Mouse (Mus musculus): ENCODE data around the gene Rbp3. TPM values are rescaled to one million over a fixed set of nuclear protein-coding genes. Genes with fewer than 3 reads are reported as not detected.

Gene Rbp3
- polyA plus RNA-seq, 1 experiment from 2014 or later, result 0.04 TPM

DNA sequence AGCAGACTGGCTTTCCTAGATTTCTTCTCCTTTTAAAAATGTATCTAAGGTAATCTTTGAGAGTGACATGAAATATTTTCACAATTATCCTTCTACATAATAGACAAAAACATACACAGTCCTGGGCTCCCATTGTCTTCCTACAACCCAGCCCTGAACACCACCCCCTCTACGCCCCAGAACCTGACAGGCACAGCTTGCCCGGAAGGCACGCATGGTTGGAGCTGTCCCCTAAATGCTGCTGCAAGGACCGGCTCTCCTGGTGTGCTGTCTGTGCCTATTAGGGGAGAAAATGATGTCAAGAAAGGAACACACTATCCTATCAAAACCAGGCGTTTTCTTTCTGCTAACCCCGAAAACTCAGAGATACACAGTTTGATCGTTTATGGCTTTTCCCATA lies 23.9 kb downstream of the Rbp3 start:
- Histone ChIP-seq H3K36me3 (no peaks in the 10 kb centered on the region), H3K27me3 (peaks cover 12% of the 10 kb centered on the region; the same call in 1 of the 2 replicates), H3K9me3 (replicated peaks) (no peaks in the 10 kb centered on the region), H3K4me2 (no peak overlapping the region), H3K4me3 (no peak overlapping the region), H3K9ac (no peak overlapping the region), H3K4me1 (replicated peaks) (peaks cover 4% of the 10 kb centered on the region), H3K27ac (no peak overlapping the region)
- WGBS, result 40% methylated on average over 7 of the region's 7 CpGs
- no peak for ATAC-seq (replicated peaks; ENCODE audit: insufficient number of reproducible peaks, insufficient read depth, low FRiP score, low read depth)

DNA sequence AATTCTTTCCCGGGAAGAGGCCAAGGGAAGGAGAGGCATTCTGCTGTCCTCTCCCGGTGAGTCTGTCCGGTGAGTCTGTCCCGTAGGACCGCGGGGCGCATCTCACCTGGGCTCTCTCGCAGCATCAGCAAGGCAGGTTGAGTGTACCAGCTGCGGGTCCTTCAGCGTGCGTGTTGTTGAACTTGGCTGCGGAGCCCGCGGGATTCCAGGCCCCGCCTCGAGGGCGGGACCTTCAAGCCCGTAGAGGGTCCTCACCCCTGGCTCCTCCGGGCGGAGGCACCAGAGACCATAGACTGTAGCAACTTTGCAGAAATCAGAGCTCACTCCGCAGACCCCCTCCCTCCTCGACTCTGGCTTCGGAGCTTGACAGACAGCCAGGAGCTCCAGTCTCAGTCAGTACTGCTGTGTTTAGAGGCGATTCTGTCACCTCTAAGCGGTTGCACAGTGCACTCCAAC lies 24.8 kb downstream of the Rbp3 start, which contains the start of gene Zfp488:
Gene Zfp488 (minus strand): TSS at position 161 of the 456 bp plus-strand sequence.
- no peaks in the 10 kb centered on the region for H3K36me3 ChIP-seq
- H3K4me1 ChIP-seq (replicated peaks), result peaks cover 4% of the 10 kb centered on the region
- ATAC-seq (replicated peaks; ENCODE audit: insufficient number of reproducible peaks, insufficient read depth, low FRiP score, low read depth), result no peak
- peaks cover 12% of the 10 kb centered on the region; the same call in 1 of the 2 replicates for H3K27me3 ChIP-seq
- no peaks in the 10 kb centered on the region for H3K9me3 ChIP-seq (replicated peaks)
- WGBS, result 2% methylated on average over 25 of the region's 25 CpGs
- peak within 1 kb of the TSS; percentile 37 for H3K4me3 ChIP-seq
- H3K9ac ChIP-seq, result no peak within 1 kb of the TSS
- H3K4me2 ChIP-seq, result peak within 1 kb of the TSS; percentile 71
- H3K27ac ChIP-seq, result no peak within 1 kb of the TSS

DNA sequence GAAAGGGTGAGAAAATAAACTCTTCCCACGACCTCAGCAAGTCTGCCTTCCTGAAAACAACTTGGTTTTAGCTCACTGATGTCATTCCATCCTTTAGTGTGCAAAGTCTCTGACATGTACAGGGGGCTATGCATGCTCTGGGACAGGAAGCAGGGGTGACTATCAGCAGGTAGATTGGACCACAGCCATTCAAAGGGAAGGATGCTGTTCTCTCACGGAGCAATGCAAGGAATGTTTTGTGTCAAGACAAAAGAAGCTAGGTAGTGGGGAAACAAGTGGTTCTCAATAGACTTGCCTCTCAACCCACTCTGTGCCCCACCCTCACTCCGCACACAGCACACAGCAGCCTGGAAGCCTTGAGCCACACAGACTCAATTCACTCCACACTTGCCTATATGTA lies 35.4 kb downstream of the Rbp3 start:
- 60% methylated on average over 3 of the region's 3 CpGs for WGBS
- no peak overlapping the region for H3K4me3 ChIP-seq
- H3K27me3 ChIP-seq, result no peaks in the 10 kb centered on the region
- no peak for ATAC-seq (replicated peaks; ENCODE audit: insufficient number of reproducible peaks, insufficient read depth, low FRiP score, low read depth)
- no peaks in the 10 kb centered on the region for H3K36me3 ChIP-seq
- peaks cover 7% of the 10 kb centered on the region for H3K4me1 ChIP-seq (replicated peaks)
- no peak overlapping the region for H3K9ac ChIP-seq
- no peak overlapping the region for H3K27ac ChIP-seq
- H3K9me3 ChIP-seq (replicated peaks), result no peaks in the 10 kb centered on the region
- H3K4me2 ChIP-seq, result no peak overlapping the region

DNA sequence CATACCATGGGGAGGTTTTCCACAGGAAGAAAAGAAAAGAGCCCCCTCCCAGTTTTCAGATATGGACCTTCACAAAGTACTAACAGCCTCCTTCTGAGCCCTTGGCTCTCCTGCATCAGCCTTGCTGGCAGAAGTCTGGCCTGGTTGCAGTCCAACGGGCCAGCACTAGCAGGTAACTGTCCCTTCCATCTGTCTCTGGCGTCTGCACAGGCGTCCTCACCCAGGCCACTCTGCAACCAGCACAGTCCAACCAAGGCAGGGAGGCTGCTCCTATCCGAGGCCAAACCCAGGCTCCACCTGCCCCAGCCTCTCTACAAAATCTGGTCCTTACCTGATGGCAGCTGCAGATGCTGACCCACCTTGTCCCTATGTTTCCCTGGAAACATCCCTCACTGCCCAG lies 38.2 kb downstream of the Rbp3 start:
- no peak overlapping the region for H3K4me2 ChIP-seq
- no peak overlapping the region for H3K4me3 ChIP-seq
- H3K27ac ChIP-seq, result no peak overlapping the region
- 75% methylated on average over 4 of the region's 4 CpGs for WGBS
- H3K4me1 ChIP-seq (replicated peaks), result peaks cover 9% of the 10 kb centered on the region
- no peaks in the 10 kb centered on the region for H3K27me3 ChIP-seq
- no peaks in the 10 kb centered on the region for H3K36me3 ChIP-seq
- no peak for ATAC-seq (replicated peaks; ENCODE audit: insufficient number of reproducible peaks, insufficient read depth, low FRiP score, low read depth)
- no peaks in the 10 kb centered on the region for H3K9me3 ChIP-seq (replicated peaks)
- H3K9ac ChIP-seq, result no peak overlapping the region

DNA sequence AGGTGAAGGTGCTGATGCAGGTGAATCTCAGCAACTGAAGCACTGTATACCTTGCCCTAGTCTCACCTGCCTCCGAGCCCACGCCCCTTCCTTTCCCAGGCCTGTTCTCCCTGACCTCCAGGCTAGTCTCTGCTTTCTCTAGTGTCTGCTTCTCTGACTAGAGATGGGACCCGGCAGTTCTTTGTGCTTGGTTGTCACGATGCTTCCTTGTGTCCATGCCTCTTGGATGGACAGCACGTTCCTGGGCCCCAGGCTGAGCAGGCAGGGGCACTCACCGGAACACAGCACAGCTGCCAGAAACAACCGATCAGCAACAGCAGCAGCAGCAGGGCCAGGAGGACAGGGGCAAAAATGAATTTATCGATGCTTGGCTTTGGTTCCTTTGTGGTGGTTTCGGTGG lies 39.2 kb downstream of the Rbp3 start:
- ATAC-seq (replicated peaks; ENCODE audit: insufficient number of reproducible peaks, insufficient read depth, low FRiP score, low read depth), result no peak
- WGBS, result 92% methylated on average over 9 of the region's 9 CpGs

DNA sequence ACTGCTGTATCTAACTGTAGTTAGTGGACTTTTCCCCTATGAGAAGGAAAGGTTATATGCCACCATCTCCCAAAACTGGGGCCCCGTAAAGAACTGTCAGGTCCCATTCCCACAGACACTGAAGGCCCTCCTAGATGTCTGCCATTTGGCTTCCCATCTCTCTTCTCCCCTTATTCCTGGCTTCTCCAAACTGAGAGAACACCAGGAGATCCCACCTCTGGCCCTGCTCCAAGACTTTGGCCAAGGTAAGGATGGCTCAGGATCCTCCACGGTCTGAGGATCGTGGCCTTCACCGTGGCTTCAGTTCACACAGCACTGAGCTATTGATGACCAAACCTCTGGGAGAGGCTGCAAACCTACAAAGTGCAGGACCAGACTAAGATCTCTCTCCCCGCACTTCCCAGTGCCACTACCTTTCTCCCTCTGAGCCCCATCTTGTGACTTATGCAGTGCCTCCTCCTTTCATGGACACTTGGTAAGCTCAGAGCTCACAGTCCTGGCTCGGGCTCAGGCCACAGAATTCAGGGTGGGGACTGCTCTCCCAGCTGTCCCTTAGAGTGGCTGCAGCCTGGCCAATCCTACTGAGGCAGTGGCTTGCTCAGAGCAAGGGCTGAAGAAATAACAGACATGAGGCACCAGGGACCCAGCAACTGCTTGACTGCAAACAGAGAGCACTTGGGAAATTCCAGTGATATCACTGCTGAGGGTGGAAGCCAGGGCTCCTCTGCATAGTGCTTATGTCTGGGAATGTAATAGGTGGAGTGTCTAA lies 39.9 kb downstream of the Rbp3 start:
- Histone ChIP-seq H3K4me1 (replicated peaks) (peaks cover 9% of the 10 kb centered on the region), H3K9ac (no peak overlapping the region), H3K36me3 (no peaks in the 10 kb centered on the region), H3K27me3 (0 out of 2 replicates have a peak, but pooled peaks cover 3% of the 10 kb centered on the region), H3K27ac (no peak overlapping the region), H3K9me3 (replicated peaks) (no peaks in the 10 kb centered on the region), H3K4me3 (no peak overlapping the region), H3K4me2 (no peak overlapping the region)
- no peak for ATAC-seq (replicated peaks; ENCODE audit: insufficient number of reproducible peaks, insufficient read depth, low FRiP score, low read depth)
- WGBS, result 80% methylated on average over 6 of the region's 6 CpGs

More for the DNA sequence above, 39.2 kb downstream of the Rbp3 start:
- Histone ChIP-seq H3K27me3 (0 out of 2 replicates have a peak, but pooled peaks cover 2% of the 10 kb centered on the region), H3K4me1 (replicated peaks) (peaks cover 9% of the 10 kb centered on the region), H3K36me3 (no peaks in the 10 kb centered on the region), H3K9me3 (replicated peaks) (no peaks in the 10 kb centered on the region), H3K4me3 (no peak overlapping the region), H3K27ac (no peak overlapping the region), H3K4me2 (no peak overlapping the region), H3K9ac (no peak overlapping the region)

DNA sequence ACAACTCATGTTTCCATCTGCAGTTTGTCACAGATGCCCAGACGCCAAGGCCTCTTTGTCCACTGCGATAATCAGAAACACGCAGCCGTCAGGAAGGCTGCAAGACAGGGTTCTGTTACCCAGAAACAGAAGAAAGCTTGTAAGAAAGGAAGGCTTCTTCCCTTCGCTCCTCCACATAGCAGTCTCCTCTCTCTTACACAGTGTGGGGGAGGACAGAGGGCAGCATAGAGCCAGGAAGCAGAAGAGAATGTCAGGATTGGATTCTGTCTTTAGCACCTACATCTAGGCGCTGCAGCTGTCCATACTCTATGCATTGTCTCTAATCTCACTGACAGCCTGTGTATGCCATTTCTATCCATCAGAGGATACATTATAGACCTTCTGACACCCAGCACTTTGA lies 43.6 kb downstream of the Rbp3 start:
- Histone ChIP-seq H3K27me3 (0 out of 2 replicates have a peak, but pooled peaks cover 3% of the 10 kb centered on the region), H3K27ac (no peak overlapping the region), H3K4me3 (no peak overlapping the region), H3K9me3 (replicated peaks) (no peaks in the 10 kb centered on the region), H3K4me1 (replicated peaks) (peaks cover 9% of the 10 kb centered on the region), H3K9ac (no peak overlapping the region), H3K36me3 (no peaks in the 10 kb centered on the region), H3K4me2 (no peak overlapping the region)
- 47% methylated on average over 6 of the region's 6 CpGs for WGBS
- no peak for ATAC-seq (replicated peaks; ENCODE audit: insufficient number of reproducible peaks, insufficient read depth, low FRiP score, low read depth)

DNA sequence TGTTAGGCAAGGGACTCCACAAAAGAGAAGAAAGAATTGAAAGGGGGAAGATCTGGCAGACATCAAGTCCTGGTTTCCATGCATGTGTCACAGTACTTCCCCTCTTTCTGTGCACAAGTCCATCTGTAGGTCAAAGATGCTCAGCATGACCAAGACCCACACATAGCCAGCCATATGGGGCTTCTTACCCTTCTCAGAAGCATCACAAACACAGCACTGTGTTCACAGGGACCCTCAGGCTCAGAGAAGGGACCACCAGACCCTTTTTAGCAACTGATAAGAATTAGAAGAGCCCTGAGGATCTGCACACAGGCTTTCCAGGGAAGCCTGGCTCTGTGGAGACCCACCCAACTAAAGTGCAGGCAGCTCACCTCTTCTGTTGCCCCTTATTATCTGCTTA lies 46.3 kb downstream of the Rbp3 start:
- no peaks in the 10 kb centered on the region for H3K4me1 ChIP-seq (replicated peaks)
- H3K4me3 ChIP-seq, result no peak overlapping the region
- no peak overlapping the region for H3K9ac ChIP-seq
- no peaks in the 10 kb centered on the region for H3K9me3 ChIP-seq (replicated peaks)
- 0 out of 2 replicates have a peak, but pooled peaks cover 3% of the 10 kb centered on the region for H3K27me3 ChIP-seq
- no peaks in the 10 kb centered on the region for H3K36me3 ChIP-seq
- no peak overlapping the region for H3K4me2 ChIP-seq
- no peak for ATAC-seq (replicated peaks; ENCODE audit: insufficient number of reproducible peaks, insufficient read depth, low FRiP score, low read depth)
- H3K27ac ChIP-seq, result no peak overlapping the region

DNA sequence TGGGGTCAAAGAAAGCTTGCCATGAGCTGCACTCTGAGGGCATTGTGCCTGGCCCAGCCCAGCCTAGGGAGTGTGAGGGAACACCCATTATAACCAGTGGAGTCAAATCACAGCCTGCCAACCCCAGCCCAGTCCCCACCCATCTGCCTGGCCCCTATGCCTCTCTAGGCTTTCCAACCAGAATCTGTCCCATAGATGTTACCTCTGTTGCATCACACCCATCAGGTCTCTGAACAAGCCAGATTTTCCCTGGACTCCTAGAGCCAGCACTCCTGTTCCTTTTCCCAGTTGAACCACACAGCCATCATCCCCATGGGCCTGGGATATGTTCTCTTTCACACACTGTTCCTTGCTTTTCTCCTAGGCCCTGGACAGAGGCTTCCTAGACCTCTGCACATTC lies 47.6 kb downstream of the Rbp3 start:
- Histone ChIP-seq H3K4me1 (replicated peaks) (no peaks in the 10 kb centered on the region), H3K4me2 (no peak overlapping the region), H3K36me3 (no peaks in the 10 kb centered on the region), H3K27ac (no peak overlapping the region), H3K27me3 (0 out of 2 replicates have a peak, but pooled peaks cover 3% of the 10 kb centered on the region), H3K9me3 (replicated peaks) (no peaks in the 10 kb centered on the region), H3K4me3 (no peak overlapping the region), H3K9ac (no peak overlapping the region)
- no peak for ATAC-seq (replicated peaks; ENCODE audit: insufficient number of reproducible peaks, insufficient read depth, low FRiP score, low read depth)

DNA sequence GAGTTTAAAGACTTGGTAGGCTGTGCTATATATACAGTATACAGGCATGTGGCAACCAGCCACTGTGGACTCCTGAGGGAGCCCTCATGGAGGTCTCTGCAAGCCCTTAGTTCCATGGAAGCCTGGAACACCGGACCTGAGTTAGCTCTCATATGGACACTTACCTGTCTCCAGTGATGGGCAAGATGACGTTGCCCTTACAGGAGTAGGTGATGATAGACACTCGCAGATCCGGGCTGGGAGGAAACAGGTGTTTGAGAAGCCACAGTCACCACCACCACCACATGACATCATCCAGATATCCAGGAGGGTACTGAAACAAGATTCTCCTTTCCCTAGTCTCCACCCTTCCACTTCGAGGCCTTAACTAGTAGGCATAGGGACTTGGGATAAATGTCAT lies 48.6 kb downstream of the Rbp3 start:
- 0 out of 2 replicates have a peak, but pooled peaks cover 3% of the 10 kb centered on the region for H3K27me3 ChIP-seq
- no peaks in the 10 kb centered on the region for H3K36me3 ChIP-seq
- no peaks in the 10 kb centered on the region for H3K9me3 ChIP-seq (replicated peaks)
- no peak overlapping the region for H3K27ac ChIP-seq
- H3K4me2 ChIP-seq, result no peak overlapping the region
- H3K9ac ChIP-seq, result no peak overlapping the region
- no peak overlapping the region for H3K4me3 ChIP-seq
- WGBS, result 82% methylated on average over 5 of the region's 5 CpGs
- ATAC-seq (replicated peaks; ENCODE audit: insufficient number of reproducible peaks, insufficient read depth, low FRiP score, low read depth), result no peak
- no peaks in the 10 kb centered on the region for H3K4me1 ChIP-seq (replicated peaks)

Data from heart, embryonic 15.5 days (tissue).